Mouse (Mus musculus) heart, postnatal 14 days (tissue): ENCODE data around the gene Unc93b1. TPM values are rescaled to one million over a fixed set of nuclear protein-coding genes. Genes with fewer than 3 reads are reported as not detected.

Experiments
- DNase-seq, 2 experiments: peaks; one replicate each; pipeline ENCODE4 v3.0.0; 2021 to 2022
- intact Hi-C: fragments of 180-260 bp; cut with DNase I; formaldehyde crosslinking; loops from one replicate; pipeline ENCODE4 v1.15.1; 2025
- long read RNA-seq, 2 experiments: library from polyadenylated mRNA; stranded (forward); transcript quantifications; one replicate each; pipeline ENCODE4 v2.0.0; 2021
- total RNA-seq, 2 experiments: library from RNA; stranded (reverse); gene quantifications; 2 replicates each; pipeline ENCODE4 v1.2.3; 2021

Unc93b1 gene
- total RNA-seq, result 10 to 100 TPM; 21.7 to 21.9 TPM
- long read RNA-seq, experiment 1, transcript Unc93b1-203 (11 exons, 2,266 nt), result major isoform, 27 of 34 reads
- long read RNA-seq, experiment 1, partial matches to known transcripts, result 2 of 34 reads
- long read RNA-seq, experiment 1, other reads (novel, unspliced or antisense), result 5 of 34 reads
- long read RNA-seq, experiment 2, transcript Unc93b1-203 (11 exons, 2,266 nt), result major isoform, 16 of 24 reads
- long read RNA-seq, experiment 2, partial matches to known transcripts, result 2 of 24 reads
- long read RNA-seq, experiment 2, other reads (novel, unspliced or antisense), result 6 of 24 reads

DNA sequence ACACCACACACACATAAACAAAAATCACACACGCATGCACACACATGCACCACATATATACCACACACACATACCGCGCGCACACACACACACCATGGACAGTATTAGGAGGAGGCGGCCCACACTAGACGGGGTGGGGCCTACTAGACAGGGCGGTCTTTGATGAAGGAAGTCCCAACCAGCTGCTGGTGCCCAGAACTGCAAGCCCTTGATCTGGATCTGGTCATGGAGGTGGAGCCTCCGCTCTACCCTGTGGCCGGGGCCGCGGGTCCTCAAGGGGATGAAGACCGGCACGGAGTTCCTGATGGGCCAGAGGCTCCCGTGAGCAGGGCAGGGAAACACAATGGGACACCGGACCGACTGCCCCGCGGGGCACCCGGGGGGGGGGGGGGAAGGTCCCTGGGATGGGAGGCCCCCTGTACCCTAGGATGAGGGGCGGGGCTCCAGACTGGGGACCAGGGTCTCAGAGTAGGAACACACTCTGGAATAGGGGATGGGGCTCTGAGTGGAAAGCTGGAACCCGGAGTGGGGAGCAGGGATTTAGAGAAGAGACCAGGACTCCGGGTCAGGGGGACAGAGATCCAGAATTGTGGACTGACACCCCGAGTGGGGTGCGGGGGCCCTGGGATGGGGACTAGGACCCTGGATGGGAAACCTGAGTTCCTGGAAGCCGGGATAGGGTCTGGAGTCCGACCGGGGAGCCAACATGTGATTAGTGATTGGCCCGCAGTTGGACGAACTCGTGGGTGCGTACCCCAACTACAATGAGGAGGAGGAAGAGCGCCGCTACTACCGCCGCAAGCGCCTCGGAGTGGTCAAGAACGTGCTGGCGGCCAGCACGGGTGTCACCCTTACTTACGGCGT is at the start of gene Unc93b1:
Gene Unc93b1 (plus strand): TSS at position 155 of the 864 bp plus-strand sequence.
- intact Hi-C loops, result loop anchor here (5.0 kb wide), 2 partner anchors 33 to 83 kb away; partner anchors contain the start of gene Chka
- DNase-seq, result peak; percentile 66 to 75

- intact Hi-C loops, result loop anchor here (5.0 kb wide), 1 partner anchor 93 kb away; no protein-coding TSS in a partner anchor
- DNase-seq, result no peak
These were observed 45.9 kb upstream of the Unc93b1 start for GRCm38 (mm10) chr19:3889096-3889495.

DNA sequence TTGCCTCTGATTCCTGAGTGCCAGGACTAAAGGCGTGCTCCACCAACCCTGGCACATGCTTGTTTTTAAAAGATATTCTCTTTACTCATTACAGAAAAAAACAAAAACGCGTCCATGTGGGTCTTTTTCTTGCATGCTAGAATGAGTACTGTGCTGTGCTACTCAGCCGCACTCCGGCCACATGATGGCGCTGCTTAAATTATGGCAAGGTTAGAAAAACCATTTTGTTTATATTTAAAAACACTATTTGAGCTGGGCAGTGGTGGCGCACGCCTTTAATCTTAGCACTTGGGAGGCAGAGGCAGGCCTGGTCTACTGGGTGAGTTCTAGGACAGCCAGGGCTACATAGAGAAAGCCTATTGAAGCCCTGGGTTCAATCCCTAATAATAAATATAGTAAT is 44.8 kb upstream of the Unc93b1 start:
- DNase-seq, result no peak
- intact Hi-C loops, result no loop called here

DNA sequence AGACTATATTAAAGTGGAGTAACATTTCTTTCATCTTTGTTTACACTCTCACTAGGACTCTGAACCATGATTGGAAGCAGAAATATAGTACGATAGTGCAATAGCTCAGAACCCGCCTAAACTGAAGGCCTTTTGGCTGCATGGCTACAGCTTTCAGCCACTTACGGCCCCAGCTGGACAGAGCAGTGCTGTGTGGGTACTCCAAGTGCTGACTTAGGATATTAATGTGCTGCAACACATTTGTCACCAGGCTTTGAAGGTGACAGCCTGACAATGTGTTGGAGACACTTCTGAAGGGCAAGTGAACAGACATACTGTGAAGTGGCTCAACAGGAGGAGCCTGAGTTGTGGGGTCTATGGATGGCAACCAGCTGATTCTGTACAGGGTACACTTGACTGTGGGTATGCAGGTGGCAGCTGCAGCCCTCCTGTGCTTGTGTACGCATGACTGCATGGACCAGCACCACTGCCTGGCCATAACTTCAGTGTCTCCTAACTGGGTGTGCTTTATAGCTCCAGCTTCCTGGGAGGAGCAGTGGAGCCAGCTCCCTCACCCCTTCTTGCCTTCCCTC is 41.4 kb upstream of the Unc93b1 start:
- intact Hi-C loops, result no loop called here
- DNase-seq, result no peak

DNA sequence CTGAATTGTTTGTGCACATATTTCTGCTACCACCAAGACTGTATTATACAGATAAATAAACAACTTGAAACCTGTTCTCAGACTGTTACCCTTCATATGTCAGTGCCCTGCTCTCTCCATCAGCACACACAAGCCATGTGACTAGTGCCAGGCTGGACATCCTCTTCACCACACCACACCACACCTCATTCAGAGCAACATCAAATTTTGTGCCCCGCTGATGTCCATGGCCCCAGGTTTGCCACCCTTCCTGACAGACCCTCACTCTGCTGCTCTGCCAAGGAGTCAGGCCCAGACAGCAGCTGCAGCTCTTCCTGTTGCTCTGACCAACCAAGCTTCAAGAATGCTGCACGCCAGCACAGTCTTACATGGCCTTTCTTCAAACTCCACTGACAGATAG is 40.7 kb upstream of the Unc93b1 start:
- DNase-seq, result no peak
- intact Hi-C loops, result no loop called here

DNA sequence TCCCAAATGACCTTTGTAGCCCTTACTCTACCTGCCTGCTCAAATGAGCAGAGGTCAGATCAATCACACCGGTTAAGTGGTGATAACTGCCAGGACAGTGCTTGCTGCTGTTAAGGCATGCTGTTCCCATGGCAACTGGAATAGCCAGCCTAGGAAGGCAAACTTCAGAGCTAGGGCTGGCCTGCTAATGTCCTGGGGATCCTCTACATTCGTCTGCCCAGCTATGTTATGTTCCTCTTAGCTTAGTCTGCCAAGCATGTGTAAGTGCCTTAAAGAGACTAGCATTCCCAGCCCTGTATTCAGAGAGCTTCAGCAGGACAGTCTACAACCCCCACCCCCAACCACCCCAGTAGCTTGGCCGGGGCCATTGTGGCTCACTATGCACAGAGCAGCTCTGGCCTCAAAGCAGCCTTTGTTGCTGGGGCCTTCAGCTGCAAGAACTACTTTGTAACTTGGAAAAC is 39.8 kb upstream of the Unc93b1 start:
- no peak for DNase-seq
- intact Hi-C loops, result no loop called here

GRCm38 (mm10) chr19:3896208-3896607 is 38.8 kb upstream of the Unc93b1 start:
- no peak for DNase-seq
- intact Hi-C loops, result no loop called here

DNA sequence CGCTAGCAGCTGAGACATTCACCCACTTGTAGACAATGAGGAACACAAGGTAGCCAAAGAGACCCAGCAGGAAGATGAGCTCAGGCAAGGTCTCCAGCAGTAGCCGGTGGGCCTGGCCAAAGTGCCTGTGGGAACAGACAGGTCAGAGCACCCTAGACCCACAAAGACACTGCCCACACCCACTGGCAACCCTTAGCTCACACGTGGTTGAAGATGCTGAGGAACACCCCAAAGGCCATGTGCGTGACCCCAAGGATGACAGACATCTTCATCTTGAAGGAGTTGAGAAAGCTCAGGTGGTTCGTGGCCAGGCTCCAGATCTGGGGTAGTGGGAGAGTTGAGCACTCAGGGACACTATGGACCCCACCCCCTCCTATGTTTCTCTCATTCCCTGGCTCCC is 37.4 kb upstream of the Unc93b1 start:
- intact Hi-C loops, result no loop called here
- no peak for DNase-seq

DNA sequence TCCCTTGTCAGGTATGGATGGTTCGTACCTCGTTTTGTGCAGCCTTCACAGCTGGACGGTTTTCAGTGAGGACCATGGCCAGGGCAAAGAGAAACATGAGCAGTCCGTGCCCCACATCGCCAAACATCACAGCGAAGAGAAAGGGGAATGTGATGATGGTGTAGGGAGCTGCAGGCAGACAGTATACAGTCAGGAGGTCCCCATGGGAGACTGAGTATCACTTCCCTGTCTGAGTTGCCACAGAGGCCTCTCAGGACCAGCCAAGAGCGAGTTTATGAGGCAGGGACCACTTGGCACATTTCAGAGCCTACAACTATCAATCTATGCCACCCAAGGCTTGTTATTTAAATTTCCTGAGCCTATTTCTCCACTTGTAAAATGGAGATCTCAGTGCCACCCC is 36.0 kb upstream of the Unc93b1 start:
- DNase-seq, result no peak
- intact Hi-C loops, result no loop called here

GRCm38 (mm10) chr19:3899618-3900017 is 35.4 kb upstream of the Unc93b1 start:
- no peak for DNase-seq
- intact Hi-C loops, result loop anchor here (5.0 kb wide), 1 partner anchor 38 kb away; the partner anchor contains the start of gene Unc93b1

- intact Hi-C loops, result loop anchor here (5.0 kb wide), 1 partner anchor 34 kb away; the partner anchor contains the start of gene Unc93b1
- no peak for DNase-seq
These were observed 32.0 kb upstream of the Unc93b1 start for GRCm38 (mm10) chr19:3902966-3903365.

GRCm38 (mm10) chr19:3903648-3904362 is 31.2 kb upstream of the Unc93b1 start:
- intact Hi-C loops, result loop anchor here (5.0 kb wide), 1 partner anchor 33 kb away; the partner anchor contains the start of gene Unc93b1
- DNase-seq, result no peak

GRCm38 (mm10) chr19:3904363-3904675 is 30.7 kb upstream of the Unc93b1 start:
- DNase-seq, result no peak
- intact Hi-C loops, result loop anchor here (5.0 kb wide), 1 partner anchor 33 kb away; the partner anchor contains the start of gene Unc93b1

DNA sequence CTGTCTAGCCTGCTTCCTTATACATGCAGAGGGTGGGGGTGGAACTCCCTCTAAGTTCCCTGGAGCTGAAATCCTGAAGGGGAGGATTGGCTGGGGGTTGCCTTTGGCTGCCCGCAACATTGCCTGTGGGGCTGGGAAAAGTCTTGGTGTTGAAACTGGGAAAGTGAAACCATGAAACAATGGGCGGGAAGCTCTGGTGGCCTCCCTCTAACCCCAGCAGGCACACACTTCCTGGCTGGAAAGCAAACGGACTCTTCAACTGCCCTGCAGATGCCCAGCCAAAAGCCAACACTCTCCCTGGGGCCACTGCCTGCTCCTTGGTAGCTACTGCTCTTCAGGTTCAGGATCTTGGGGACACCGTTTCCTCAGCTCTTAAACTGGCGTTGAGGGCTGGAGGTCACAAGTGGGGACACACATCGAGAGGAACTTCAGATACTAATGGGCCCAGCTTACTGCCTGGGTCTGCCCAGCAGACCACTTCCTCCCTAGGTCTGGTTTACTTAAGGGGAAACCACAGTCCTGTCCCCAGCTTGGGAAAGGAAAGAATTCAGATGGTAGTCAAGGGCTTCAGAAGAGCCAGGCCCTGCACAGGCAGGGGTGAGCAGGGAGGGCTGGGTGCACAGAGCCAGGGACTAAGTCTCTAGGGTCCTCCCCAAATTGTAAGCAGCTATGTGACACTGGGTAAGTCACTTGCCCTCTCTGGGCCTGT is 29.6 kb upstream of the Unc93b1 start:
- DNase-seq, result peak in 1 of 2 experiments; percentile 56
- intact Hi-C loops, result no loop called here

- DNase-seq, result no peak
- intact Hi-C loops, result no loop called here
These were observed 28.7 kb upstream of the Unc93b1 start for GRCm38 (mm10) chr19:3906326-3906725.

DNA sequence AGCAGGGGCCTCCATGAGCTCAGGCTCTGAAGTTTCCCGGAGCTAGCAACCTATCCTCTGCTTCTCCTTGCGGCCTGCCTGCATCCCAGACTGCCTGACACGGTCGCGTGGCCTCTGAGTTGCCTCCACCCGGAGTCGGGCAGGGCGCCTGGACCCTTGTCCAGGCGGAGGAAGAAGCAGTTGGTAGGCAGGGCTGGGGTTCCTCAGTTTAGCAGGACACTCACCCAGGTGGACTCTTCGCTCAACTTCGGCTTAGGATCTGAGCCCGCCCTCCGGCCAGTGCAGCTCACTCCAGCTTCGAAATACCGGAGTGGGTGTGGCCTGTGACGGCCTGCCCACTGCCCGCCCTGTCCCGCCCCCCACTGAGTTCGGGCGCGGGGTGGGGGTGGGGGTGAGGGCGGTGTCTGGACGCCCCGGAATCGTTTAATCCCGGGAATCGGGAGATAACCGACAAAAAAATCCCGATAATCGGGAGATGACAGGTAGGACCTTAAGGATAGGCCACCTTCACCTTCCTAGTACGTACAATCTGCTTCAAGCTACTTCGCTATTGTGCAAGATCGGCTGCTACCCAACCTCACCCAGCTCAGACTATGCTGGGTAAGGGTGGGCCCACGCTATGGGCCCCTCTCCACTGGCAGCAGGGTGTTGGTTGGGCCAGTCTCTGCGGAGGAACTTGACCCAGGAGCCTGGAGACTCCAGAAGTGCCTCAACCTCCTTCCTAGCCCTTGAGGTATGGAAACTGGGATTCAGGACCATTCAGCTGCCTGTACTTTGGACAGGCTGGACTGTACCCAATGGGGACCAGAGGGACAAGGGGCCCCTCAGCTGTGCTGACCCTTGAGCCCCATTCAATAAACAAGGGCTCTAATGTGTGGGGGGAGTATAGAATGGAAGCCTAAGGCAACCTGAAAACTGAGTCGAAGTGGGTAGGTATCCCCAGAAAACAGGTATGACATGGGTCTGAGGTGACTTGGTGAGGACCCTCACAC is 27.9 kb upstream of the Unc93b1 start, which contains the start of gene Tcirg1:
Gene Tcirg1 (minus strand): TSS at position 339 of the 992 bp plus-strand sequence.
- intact Hi-C loops, result no loop called here
- peak; percentile 80 to 83 for DNase-seq

DNA sequence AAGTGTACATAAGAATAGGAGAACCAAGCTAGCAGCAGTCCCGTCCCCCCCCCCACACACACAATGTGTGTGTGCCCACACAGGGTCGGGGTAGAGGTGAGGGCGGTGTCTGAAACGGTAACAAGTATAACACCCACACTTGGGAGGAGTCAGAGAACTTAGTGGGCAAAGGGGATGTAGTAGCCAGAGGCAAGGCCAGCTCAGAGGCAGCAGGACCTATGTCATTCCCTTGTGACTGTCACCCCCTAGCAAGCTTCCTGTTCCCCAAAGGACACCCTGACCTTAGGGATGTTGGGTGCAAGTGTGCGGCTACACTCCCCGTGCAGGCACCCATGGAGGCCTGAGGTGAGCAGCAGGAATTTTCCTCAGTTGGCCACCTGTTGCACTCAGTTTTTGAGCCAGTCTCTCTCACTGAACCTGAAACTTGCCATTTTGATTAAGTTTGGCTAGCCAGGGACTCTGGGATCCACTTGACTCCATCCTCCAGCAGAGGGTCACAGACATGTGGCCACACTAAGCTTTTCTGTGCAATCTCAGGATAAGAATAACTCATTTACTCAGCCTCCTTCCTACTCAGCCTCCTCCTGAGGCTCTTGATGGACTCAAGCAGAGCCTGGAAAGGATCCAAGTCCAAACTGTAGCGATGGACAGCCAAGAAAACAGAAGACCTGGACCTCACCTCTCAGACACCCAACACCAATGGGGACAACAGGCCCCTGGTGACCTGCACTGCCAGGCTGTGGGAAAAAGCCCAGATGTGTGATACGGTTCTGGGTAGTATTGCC is 26.9 kb upstream of the Unc93b1 start:
- intact Hi-C loops, result no loop called here
- no peak for DNase-seq

DNA sequence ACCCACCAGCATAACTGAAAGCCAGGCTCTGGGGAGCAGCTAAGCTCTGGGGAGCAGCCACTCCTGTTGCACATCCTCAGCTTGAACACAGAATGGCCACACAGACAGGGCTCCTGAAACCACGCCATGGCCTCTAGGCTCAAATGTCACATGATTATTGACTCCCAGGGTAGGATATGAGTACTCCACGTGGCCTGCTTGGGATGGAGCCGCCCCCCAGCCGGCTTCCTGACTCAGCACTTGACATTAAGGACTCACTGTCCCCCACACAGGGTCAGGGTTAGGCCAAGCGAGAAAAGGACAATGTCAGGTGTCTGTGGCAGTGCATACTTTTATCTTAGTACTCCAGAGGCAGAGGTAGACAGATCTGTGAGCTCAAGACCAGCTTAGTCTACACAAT is 24.8 kb upstream of the Unc93b1 start:
- intact Hi-C loops, result no loop called here
- no peak for DNase-seq
